Mouse (Mus musculus): Measurements from ENCODE around the gene Zc3h12c.
"Not testable (repeated sequence)": the region's sequence is repeated elsewhere in the genome, so short reads cannot be mapped to it uniquely, and the experiment has no call there.

Gene Zc3h12c

GRCm38 (mm10) chr9:52103448-52104224, 64.7 kb downstream of the Zc3h12c start:
- in situ Hi-C loops (cut with MboI; ENCODE audit: unreplicated experiment in 2 of 2) = no loop called here

GRCm38 (mm10) chr9:52102060-52102844, 66.1 kb downstream of the Zc3h12c start:
- in situ Hi-C loops (cut with MboI; ENCODE audit: unreplicated experiment in 2 of 2) = no loop called here

- in situ Hi-C loops (cut with MboI; ENCODE audit: unreplicated experiment in 2 of 2) = no loop called here
Measured at GRCm38 (mm10) chr9:52100426-52100825, 67.9 kb downstream of the Zc3h12c start.

- in situ Hi-C loops (cut with MboI; ENCODE audit: unreplicated experiment in 2 of 2) = loop anchor here (5.0 to 25.0 kb wide), 5 partner anchors 101 to 936 kb away; partner anchors contain the start of gene Gm32742 (in 2 of the 2)
Measured at GRCm38 (mm10) chr9:52098600-52098999, 69.8 kb downstream of the Zc3h12c start.

DNA sequence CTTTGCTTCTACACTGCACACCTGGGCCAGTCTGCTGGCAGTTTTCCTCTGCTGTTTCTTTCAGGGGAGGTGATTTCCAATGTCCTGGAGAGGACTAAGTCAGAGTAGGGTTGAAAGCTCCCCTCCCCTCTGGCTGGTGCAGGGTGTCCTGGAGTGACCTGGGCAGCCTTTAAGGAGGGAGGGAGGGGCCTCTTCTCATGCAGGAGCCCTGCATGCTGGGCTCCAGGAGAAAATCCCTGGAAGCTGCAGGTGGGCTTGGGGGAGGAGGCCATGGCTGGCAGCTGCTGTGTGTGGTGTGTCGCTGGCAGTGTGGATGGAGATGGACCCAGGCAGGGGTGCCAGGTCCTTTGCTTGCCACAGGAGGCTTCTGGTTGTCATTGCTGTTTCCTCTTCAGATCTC, 71.0 kb downstream of the Zc3h12c start:
- in situ Hi-C loops (cut with MboI; ENCODE audit: unreplicated experiment in 2 of 2) = loop anchor here (5.0 to 25.0 kb wide), 5 partner anchors 100 to 935 kb away; partner anchors contain the start of gene Gm32742 (in 2 of the 2)

- in situ Hi-C loops (cut with MboI; ENCODE audit: unreplicated experiment in 2 of 2) = loop anchor here (5.0 to 25.0 kb wide), 5 partner anchors 98 to 933 kb away; partner anchors contain the start of gene Gm32742 (in 2 of the 2)
Measured at GRCm38 (mm10) chr9:52095666-52096065, 72.7 kb downstream of the Zc3h12c start.

DNA sequence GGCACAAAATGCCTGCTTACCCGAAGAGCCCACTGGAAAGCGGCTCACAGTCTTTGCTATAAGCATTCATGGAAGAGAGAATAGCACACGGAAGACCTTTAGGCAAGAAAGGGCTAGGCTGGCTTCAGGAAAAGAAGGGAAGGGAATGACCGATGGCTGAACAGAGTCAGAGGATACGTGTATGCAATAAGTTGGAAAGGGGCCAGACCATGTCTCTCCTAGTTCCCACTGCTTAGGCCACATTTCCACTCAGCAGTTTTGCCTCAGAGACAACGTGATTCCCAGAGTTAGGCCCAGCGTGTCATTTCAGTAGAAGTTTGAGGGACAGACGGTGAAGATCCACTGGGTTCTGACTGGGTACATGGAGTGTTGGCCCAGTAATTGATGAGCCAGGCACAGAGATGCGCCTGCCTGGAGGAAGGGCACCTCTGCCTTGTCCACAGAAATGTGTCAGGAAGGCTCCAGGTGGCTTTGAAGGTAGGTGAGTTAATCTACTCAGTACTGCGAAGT, 73.8 kb downstream of the Zc3h12c start:
- in situ Hi-C loops (cut with MboI; ENCODE audit: unreplicated experiment in 2 of 2) = loop anchor here (10.0 to 25.0 kb wide), 3 partner anchors 750 to 932 kb away; partner anchors contain the start of gene Gm32742 (in 2 of the 2)

DNA sequence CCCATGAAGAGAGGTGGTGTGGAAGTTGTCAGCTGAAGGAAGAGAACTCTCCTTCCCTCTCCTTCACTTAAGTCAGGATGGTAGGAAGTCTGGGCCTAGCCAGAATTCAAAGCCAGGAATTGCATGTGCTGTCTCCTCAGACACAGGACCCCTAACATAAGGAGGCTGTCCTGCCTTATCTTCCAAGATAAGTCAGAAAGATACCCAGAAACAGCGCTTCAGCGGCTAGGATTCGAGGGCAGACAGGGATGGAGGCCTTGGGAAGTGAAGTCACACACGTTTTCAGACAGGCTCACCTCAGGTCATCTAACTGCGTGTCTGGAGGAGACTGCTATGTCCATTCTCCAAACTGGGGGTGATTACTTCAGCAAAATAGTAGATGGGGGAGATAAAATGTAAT, 74.4 kb downstream of the Zc3h12c start:
- in situ Hi-C loops (cut with MboI; ENCODE audit: unreplicated experiment in 2 of 2) = loop anchor here (10.0 to 25.0 kb wide), 3 partner anchors 749 to 932 kb away; partner anchors contain the start of gene Gm32742 (in 2 of the 2)

GRCm38 (mm10) chr9:52093108-52093507, 75.3 kb downstream of the Zc3h12c start:
- in situ Hi-C loops (cut with MboI; ENCODE audit: unreplicated experiment in 2 of 2) = loop anchor here (10.0 to 25.0 kb wide), 3 partner anchors 748 to 931 kb away; partner anchors contain the start of gene Gm32742 (in 2 of the 2)

GRCm38 (mm10) chr9:52092311-52092710, 76.1 kb downstream of the Zc3h12c start:
- in situ Hi-C loops (cut with MboI; ENCODE audit: unreplicated experiment in 2 of 2) = loop anchor here (10.0 to 25.0 kb wide), 3 partner anchors 748 to 930 kb away; partner anchors contain the start of gene Gm32742 (in 2 of the 2)

- in situ Hi-C loops (cut with MboI; ENCODE audit: unreplicated experiment in 2 of 2) = loop anchor here (10.0 to 25.0 kb wide), 3 partner anchors 747 to 929 kb away; partner anchors contain the start of gene Gm32742 (in 2 of the 2)
Measured at GRCm38 (mm10) chr9:52091752-52092151, 76.6 kb downstream of the Zc3h12c start.

- in situ Hi-C loops (cut with MboI; ENCODE audit: unreplicated experiment in 2 of 2) = loop anchor here (25.0 kb wide), 1 partner anchor 920 kb away; the partner anchor contains the start of gene Gm32742 (in 2 of the 2)
Measured at GRCm38 (mm10) chr9:52082414-52082813, 86.0 kb downstream of the Zc3h12c start.

DNA sequence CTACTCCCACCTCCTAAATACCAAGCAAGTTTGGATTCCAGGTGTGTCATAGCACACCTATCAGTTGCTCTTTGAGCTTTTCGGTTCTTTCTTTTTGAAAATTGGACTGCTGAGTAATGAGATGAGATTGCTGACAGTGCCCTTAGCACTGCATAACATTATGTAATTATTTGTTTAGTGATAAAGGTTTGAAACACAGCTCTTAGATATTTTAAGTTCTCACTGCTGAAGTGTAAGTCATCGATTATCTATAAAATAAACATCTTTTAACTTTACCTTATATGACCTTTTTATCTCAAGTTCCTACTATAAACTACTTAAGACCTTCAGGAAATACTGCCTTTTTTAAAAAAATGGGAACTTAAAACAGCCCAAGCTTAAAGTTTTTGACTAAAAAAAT, 86.4 kb downstream of the Zc3h12c start:
- in situ Hi-C loops (cut with MboI; ENCODE audit: unreplicated experiment in 2 of 2) = loop anchor here (25.0 kb wide), 1 partner anchor 920 kb away; the partner anchor contains the start of gene Gm32742 (in 2 of the 2)

- in situ Hi-C loops (cut with MboI; ENCODE audit: unreplicated experiment in 2 of 2) = loop anchor here (25.0 kb wide), 1 partner anchor 915 kb away; the partner anchor contains the start of gene Gm32742 (in 2 of the 2)
Measured at GRCm38 (mm10) chr9:52077692-52078091, 90.7 kb downstream of the Zc3h12c start.

DNA sequence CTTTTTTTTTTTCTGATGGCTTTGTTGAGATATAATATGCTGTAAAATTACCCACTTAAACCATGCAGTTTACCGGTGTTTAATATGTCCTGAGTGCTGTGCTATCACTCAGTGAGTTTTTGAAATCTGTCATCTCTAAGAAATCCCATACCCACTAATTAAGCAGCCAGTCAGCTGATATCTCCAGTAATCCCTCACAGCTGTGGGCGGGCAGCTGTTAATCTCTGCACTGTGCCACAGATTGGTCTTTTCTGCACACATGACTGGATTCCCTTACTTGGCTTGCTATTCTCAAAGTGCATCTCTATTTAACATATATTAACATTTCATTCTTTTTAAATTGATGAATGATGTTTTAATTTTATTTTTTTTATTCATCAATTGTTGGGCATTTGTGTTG, 92.3 kb downstream of the Zc3h12c start:
- in situ Hi-C loops (cut with MboI; ENCODE audit: unreplicated experiment in 2 of 2) = loop anchor here (25.0 kb wide), 1 partner anchor 914 kb away; the partner anchor contains the start of gene Gm32742 (in 2 of the 2)

GRCm38 (mm10) chr9:52072202-52072601, 96.2 kb downstream of the Zc3h12c start:
- in situ Hi-C loops (cut with MboI; ENCODE audit: unreplicated experiment in 2 of 2) = no loop called here

- in situ Hi-C loops (cut with MboI; ENCODE audit: unreplicated experiment in 2 of 2) = not testable (repeated sequence)
Measured at GRCm38 (mm10) chr9:52071352-52071751, 97.0 kb downstream of the Zc3h12c start.

DNA sequence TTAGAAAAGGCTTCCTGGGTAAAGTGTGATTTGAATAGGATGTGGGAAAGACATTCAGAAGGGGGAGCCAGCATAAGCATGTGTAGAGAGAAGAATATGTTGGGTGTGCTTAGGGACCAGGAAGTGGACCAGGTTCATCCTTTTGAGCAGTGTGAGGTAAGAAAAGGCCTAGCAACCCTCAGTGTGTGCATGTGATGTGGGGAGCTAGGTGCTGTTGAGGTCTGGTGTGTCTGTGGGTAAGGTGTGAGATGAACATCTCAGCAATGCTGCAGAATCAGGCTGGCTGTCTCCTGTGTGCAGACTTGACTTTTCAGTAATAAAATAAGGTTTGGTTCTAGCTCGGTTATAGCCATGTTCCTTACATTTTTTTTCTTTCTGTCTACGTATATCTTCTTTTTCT, 98.3 kb downstream of the Zc3h12c start:
- in situ Hi-C loops (cut with MboI; ENCODE audit: unreplicated experiment in 2 of 2) = no loop called here
